Mouse (Mus musculus): Measurements from ENCODE around the gene Hist1h3h.

GRCm38 (mm10) chr13:21722373-21722925 is 5.0 kb downstream of the Hist1h3h start:
- TF ChIP-seq CTCF (IDR thresholded peaks at IDR 0.05; ENCODE audit: extremely low read depth, insufficient read length, insufficient replicate concordance, low read depth, low read length), result no peak
- TF ChIP-seq POLR2A (IDR thresholded peaks at IDR 0.05; ENCODE audit: low read depth, low read length), result no peak
